Mouse (Mus musculus) midbrain, embryonic 11.5 days (tissue): ENCODE data around the gene Itgb1bp1. TPM values are rescaled to one million over a fixed set of nuclear protein-coding genes. Genes with fewer than 3 reads are reported as not detected.

Experiments used
- ATAC-seq: fragments of 200-750 bp; cut with Nextera tagmentation; 2 replicates; pipeline ENCODE4 v1.8.0; 2017; ENCODE audit warnings: moderate TSS enrichment, moderate library complexity; ENCODE audit not compliant: low FRiP score
- DNase-seq: peaks from one replicate; pipeline ENCODE4 v3.0.0; 2015; ENCODE audit warnings: low spot score; ENCODE audit errors: missing footprints
- H3K27ac ChIP-seq: fragments of 300-500 bp; sonication (generic); 2 replicates; pipeline ENCODE4 v1.5.1; 2014; ENCODE audit warnings: low read depth, low read length
- H3K27me3 ChIP-seq: fragments of 300-500 bp; sonication (generic); 2 replicates; pipeline ENCODE4 v1.6.1; 2014; ENCODE audit warnings: mild to moderate bottlenecking, low read length, moderate library complexity, mixed read lengths; ENCODE audit not compliant: control insufficient read depth, insufficient read depth
- H3K36me3 ChIP-seq: fragments of 300-500 bp; sonication (generic); 2 replicates; pipeline ENCODE4 v1.6.1; 2014; ENCODE audit warnings: mild to moderate bottlenecking, low read length, moderate library complexity, mixed read lengths; ENCODE audit not compliant: control insufficient read depth, insufficient read depth
- H3K4me1 ChIP-seq: fragments of 300-500 bp; sonication (generic); 2 replicates; pipeline ENCODE4 v1.6.1; 2014; ENCODE audit warnings: low read length; ENCODE audit not compliant: control insufficient read depth, insufficient read depth
- H3K4me2 ChIP-seq: fragments of 300-500 bp; sonication (generic); 2 replicates; pipeline ENCODE4 v1.6.1; 2014; ENCODE audit warnings: mild to moderate bottlenecking, moderate library complexity
- H3K4me3 ChIP-seq: fragments of 300-500 bp; sonication (generic); 2 replicates; pipeline ENCODE4 v1.5.1; 2014; ENCODE audit warnings: low read depth, low read length
- H3K9ac ChIP-seq: fragments of 300-500 bp; sonication (generic); 2 replicates; pipeline ENCODE4 v1.6.1; 2014; ENCODE audit warnings: low read length
- H3K9me3 ChIP-seq: fragments of 300-500 bp; sonication (generic); 2 replicates; pipeline ENCODE4 v1.6.1; 2016; ENCODE audit warnings: low read length; ENCODE audit not compliant: control insufficient read depth
- WGBS: fragments of 180-500 bp; shearing (Covaris S2); extraction: QIAGEN DNeasy Blood & Tissue Kit; methylation state at CpG from one replicate; pipeline ENCODE4 v1.1.7; 2014; 5-methylcytosine and 5-hydroxymethylcytosine counted together
- polyA plus RNA-seq: library from polyadenylated mRNA; unstranded; fragments of >200 nt; fragmentation: Nextera tagmentation; extraction: Ambion mirVana; gene quantifications from 2 replicates; pipeline ENCODE4 v1.2.1, GENCODE M21; 2014

Gene Itgb1bp1
- polyA plus RNA-seq, 1 experiment from 2014 or later, result 42.6 TPM

DNA sequence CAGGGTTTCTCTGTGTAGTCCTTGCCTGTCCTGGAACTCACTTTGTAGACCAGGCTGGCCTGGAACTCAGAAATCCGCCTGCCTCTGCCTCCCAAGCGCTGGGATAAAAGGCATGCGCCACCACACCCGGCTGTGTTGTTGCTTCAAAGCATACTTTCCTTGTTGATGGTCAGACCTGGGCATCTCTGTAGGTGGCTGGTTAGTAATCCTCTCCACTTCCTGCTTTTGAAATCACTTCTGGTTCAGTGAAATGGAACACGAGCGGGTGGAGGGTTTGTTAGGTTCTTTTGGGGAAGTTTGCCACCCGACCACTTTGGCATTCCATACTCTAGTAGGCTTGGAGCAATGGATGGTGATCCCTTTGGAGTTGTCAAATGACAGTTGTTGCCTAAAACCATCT, 52.4 kb downstream of the Itgb1bp1 start:
- Histone ChIP-seq H3K4me1 (no peaks in the 10 kb centered on the region), H3K36me3 (peaks cover 4% of the 10 kb centered on the region), H3K27ac (no peak overlapping the region), H3K9ac (no peak overlapping the region), H3K9me3 (no peaks in the 10 kb centered on the region), H3K4me2 (no peak overlapping the region), H3K27me3 (no peaks in the 10 kb centered on the region), H3K4me3 (no peak overlapping the region)
- no peak for ATAC-seq
- 86% methylated on average over 7 of the region's 7 CpGs for WGBS
- no peak for DNase-seq

DNA sequence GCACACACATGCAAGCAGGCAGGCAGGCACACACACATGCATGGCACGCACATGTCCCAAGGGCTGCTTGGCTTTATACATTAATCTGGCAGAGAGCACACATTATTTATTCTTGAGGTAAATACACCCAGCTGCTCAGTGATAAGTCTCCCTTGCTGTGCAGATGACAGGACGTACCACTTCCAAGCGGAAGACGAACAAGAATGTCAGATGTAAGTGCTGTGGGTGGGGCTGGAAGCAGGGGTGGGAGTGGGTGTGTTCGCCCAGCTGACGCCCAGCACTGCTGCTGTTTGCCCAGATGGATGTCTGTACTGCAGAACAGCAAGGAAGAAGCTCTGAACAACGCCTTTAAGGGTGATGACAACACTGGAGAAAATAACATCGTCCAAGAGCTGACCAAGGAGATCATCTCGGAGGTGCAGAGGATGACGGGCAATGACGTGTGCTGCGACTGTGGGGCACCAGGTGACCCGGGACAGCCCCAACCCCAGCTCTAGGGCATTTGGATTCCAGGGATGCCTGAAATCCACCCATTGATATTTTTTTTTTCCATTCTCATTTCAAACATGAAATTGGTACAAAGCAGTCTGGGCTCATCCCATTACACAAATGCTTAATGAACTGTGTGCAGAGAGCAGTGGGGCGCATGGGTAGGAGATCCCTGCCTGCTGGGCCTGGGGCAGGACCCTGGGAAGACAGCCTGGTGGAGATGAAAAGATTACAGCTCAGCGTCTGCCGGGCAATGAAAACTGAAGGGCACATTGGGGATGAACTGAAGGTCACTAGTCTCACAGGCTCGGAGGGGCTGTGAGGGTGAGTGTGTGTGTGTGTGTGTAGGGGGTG, 56.8 kb downstream of the Itgb1bp1 start:
- DNase-seq (no peak), ATAC-seq (peak; percentile 26; the same call in 1 of the 2 replicates)
- Histone ChIP-seq H3K27ac (no peak overlapping the region), H3K4me3 (no peak overlapping the region), H3K9me3 (no peaks in the 10 kb centered on the region), H3K4me1 (no peaks in the 10 kb centered on the region), H3K27me3 (no peaks in the 10 kb centered on the region), H3K36me3 (peaks cover 2% of the 10 kb centered on the region; the same call in 1 of the 2 replicates), H3K4me2 (no peak overlapping the region), H3K9ac (no peak overlapping the region)
- 82% methylated on average over 17 of the region's 17 CpGs for WGBS

DNA sequence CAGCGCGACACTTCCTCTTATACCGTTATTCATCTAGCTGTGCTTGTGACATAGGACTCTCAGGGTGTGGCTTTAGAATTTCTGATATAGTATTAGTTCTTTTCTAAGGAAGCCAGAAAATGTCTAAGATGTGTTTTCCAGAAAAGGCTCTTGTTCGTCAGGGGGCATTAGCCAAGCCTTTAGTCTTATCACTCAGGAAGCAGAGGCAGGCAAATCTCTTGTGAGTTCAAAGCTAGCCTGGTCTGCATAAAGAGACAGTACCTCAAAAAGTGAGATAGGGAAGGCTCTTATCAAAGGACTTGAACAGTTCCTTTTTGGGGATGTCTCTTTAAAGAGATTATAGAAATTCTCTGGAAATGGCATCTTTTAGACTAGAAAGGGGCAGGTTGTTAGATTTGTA, 57.4 kb downstream of the Itgb1bp1 start:
- ATAC-seq (no peak), DNase-seq (no peak)
- Histone ChIP-seq H3K4me1 (no peaks in the 10 kb centered on the region), H3K27ac (no peak overlapping the region), H3K9me3 (no peaks in the 10 kb centered on the region), H3K4me2 (no peak overlapping the region), H3K4me3 (no peak overlapping the region), H3K27me3 (no peaks in the 10 kb centered on the region), H3K36me3 (peaks cover 2% of the 10 kb centered on the region; the same call in 1 of the 2 replicates), H3K9ac (no peak overlapping the region)
- WGBS, result 99% methylated on average over 4 of the region's 4 CpGs

DNA sequence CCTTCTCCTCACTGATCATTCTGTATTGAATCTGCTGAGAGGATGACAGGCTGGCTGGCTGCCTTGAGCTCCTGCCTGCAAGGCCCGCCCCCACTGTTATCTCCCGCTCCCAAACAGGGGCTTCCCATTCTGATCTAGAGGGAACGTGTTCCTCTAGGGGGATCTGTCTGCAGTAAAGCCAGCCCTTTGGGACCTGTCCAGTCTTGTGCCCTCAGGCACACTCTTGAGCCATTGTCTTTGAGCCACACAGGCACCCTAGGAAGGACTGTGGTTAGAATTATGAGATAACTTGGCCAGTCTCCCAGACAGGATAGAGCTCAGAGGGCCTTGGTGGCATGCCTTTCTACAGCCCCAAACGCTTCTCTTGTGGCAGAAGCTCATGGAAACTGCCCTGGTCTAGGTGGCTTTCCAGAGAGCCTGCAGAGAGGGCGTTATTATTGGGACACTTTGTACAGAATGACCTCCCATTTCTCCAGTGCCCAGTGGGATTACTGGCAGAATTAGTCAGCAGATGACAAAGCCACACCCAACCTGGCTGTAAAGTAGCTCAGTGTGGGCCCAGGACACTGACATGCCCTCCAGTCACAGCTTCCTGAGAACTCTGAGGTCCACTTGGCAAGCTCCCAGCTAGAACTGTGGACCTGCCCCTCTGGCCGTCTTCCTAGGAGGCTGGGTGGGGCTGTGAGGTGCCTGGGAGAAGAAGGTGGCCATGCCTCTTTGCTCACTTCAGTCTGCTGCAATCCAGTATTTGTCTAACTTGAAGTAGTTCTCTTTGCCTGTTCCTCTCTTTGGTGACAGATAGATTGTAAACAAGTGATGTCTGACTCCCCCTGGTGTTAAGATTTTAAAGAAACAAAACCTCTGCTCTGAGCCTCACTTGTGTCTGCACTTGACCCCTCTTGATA, 58.8 kb downstream of the Itgb1bp1 start:
- Histone ChIP-seq H3K4me1 (no peaks in the 10 kb centered on the region), H3K27ac (no peak overlapping the region), H3K4me2 (no peak overlapping the region), H3K9me3 (no peaks in the 10 kb centered on the region), H3K9ac (no peak overlapping the region), H3K4me3 (no peak overlapping the region), H3K36me3 (peaks cover 2% of the 10 kb centered on the region; the same call in 1 of the 2 replicates), H3K27me3 (no peaks in the 10 kb centered on the region)
- no peak for DNase-seq
- 77% methylated on average over 6 of the region's 6 CpGs for WGBS
- no peak for ATAC-seq

DNA sequence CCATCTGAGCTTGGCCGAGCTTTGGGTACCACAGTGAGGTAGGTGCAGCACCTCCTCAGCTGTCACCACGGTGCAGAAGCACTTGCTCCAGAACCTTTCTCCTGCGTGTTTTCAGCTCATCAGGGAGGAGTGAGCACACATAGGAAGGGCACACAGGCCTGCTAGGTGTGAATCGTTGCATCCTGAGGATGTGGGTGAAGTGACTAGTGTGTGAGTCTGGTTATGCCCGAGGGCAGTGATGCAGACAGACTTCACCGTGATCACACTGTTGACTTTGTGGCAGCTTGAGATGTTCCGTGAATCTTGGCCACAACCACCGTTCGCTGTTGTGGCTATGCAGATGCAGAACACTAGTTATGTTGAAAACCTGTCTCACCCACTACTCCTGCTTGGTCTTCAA, 59.8 kb downstream of the Itgb1bp1 start:
- no peak overlapping the region for H3K9ac ChIP-seq
- no peak overlapping the region for H3K27ac ChIP-seq

DNA sequence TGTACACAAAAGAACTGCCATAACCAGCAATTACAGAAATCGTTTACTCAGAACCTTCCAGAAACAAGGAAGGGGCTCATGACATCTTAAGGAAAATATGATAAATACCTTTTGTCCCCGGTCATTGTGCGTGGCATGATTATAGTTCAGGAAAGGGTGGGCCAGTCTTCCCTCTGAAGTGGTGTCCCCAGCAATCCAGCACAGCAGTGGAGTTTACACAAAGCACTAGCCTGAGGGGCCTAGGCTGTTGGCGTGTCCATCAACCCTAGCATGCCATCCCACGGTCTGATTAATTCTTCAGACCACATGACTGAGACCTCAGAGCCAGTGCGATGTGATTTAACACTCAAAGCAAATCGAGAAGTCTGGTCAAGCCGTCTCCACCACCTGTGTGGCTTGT, 60.7 kb downstream of the Itgb1bp1 start:
- Histone ChIP-seq H3K4me3 (no peak overlapping the region), H3K9ac (no peak overlapping the region), H3K9me3 (no peaks in the 10 kb centered on the region), H3K36me3 (peaks cover 2% of the 10 kb centered on the region; the same call in 1 of the 2 replicates), H3K27me3 (no peaks in the 10 kb centered on the region), H3K4me2 (no peak overlapping the region), H3K4me1 (no peaks in the 10 kb centered on the region), H3K27ac (no peak overlapping the region)
- ATAC-seq, result no peak
- DNase-seq, result no peak
- WGBS, result 85% methylated on average over 8 of the region's 8 CpGs

More for the DNA sequence above, 59.8 kb downstream of the Itgb1bp1 start:
- H3K27me3 ChIP-seq, result no peaks in the 10 kb centered on the region
- no peak for DNase-seq
- H3K4me1 ChIP-seq, result no peaks in the 10 kb centered on the region
- H3K9me3 ChIP-seq, result no peaks in the 10 kb centered on the region
- H3K4me2 ChIP-seq, result no peak overlapping the region
- ATAC-seq, result no peak
- WGBS, result 90% methylated on average over 9 of the region's 9 CpGs
- H3K36me3 ChIP-seq, result peaks cover 2% of the 10 kb centered on the region; the same call in 1 of the 2 replicates
- no peak overlapping the region for H3K4me3 ChIP-seq

DNA sequence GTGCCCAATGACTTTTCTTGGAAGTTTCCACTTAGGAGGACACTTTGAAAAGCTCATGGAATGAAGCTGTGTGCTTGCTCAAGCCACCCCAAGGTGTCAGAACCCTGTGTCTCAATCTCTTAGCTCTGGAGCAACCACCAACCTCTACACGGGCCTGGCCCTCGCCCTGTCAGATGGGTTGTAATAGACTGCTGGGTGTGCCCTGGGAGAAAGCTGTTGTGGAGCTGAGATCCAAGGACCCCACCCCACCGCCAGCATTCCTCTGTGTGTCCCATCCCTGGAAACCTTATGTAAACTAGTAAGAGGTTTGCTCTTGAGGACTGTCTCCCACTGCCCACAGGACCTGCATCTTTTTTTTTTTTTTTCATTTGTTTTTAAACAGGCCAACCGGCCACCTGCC, 62.2 kb downstream of the Itgb1bp1 start:
- H3K9ac ChIP-seq, result no peak overlapping the region
- H3K27me3 ChIP-seq, result no peaks in the 10 kb centered on the region
- 87% methylated on average over 4 of the region's 4 CpGs for WGBS
- H3K4me1 ChIP-seq, result no peaks in the 10 kb centered on the region
- peaks cover 2% of the 10 kb centered on the region; the same call in 1 of the 2 replicates for H3K36me3 ChIP-seq
- DNase-seq (no peak), ATAC-seq (no peak)
- H3K27ac ChIP-seq, result no peak overlapping the region
- H3K4me3 ChIP-seq, result no peak overlapping the region
- no peak overlapping the region for H3K4me2 ChIP-seq
- no peaks in the 10 kb centered on the region for H3K9me3 ChIP-seq

DNA sequence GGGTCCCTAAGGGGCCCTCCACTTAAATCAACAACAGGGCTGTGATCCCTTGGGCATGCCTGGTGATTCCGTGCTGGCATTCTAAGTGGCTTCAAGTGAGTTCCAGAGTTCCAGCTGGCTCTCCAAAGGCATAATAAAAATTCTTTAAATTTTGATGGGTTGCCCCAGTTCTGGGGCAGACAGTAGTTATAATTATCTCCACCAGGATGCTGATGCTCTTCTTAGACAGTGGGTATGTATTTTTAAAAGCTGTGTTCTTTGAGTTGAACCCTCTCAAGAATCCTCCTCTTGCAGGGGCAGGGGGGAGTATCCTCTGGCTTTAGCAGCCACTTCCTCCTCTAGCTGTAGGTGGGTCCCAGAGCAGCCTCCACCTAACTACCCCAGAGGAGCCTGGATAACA, 65.5 kb downstream of the Itgb1bp1 start:
- no peak overlapping the region for H3K27ac ChIP-seq
- no peak overlapping the region for H3K9ac ChIP-seq
- peaks cover 9% of the 10 kb centered on the region; the same call in 1 of the 2 replicates for H3K36me3 ChIP-seq
- no peaks in the 10 kb centered on the region for H3K9me3 ChIP-seq
- ATAC-seq (no peak), DNase-seq (no peak)
- no peak overlapping the region for H3K4me2 ChIP-seq
- H3K27me3 ChIP-seq, result no peaks in the 10 kb centered on the region
- H3K4me1 ChIP-seq, result no peaks in the 10 kb centered on the region
- 81% methylated on average over 1 of the region's 1 CpGs for WGBS
- H3K4me3 ChIP-seq, result no peak overlapping the region
